Mouse (Mus musculus) neural tube, embryonic 15.5 days (tissue): ENCODE measurements at regions not wholly inside any gene's neighbourhood (a gene's known extent, or its start where the extent isn't known, plus 50 kb on each side); places are given as distances from the start of the nearest gene placed in this dataset.

ENCODE experiments used
- ATAC-seq: fragments of 200-750 bp; cut with Nextera tagmentation; 2 replicates; pipeline ENCODE4 v1.8.0; 2017; ENCODE audit warnings: mild to moderate bottlenecking, moderate TSS enrichment, moderate library complexity; ENCODE audit not compliant: low FRiP score
- H3K27ac ChIP-seq: fragments of 300-500 bp; sonication (generic); replicated peaks from 2 replicates; pipeline ENCODE4 v1.5.1; 2015; ENCODE audit warnings: mild to moderate bottlenecking, inconsistent platforms
- H3K27me3 ChIP-seq: fragments of 300-500 bp; sonication (generic); replicated peaks from 2 replicates; pipeline ENCODE4 v1.6.1; 2015; ENCODE audit warnings: inconsistent platforms
- H3K36me3 ChIP-seq: fragments of 300-500 bp; sonication (generic); 2 replicates; pipeline ENCODE4 v1.6.1; 2015; ENCODE audit warnings: inconsistent platforms
- H3K4me1 ChIP-seq: fragments of 300-500 bp; sonication (generic); 2 replicates; pipeline ENCODE4 v1.6.1; 2015; ENCODE audit warnings: inconsistent platforms
- H3K4me2 ChIP-seq: fragments of 300-500 bp; sonication (generic); 2 replicates; pipeline ENCODE4 v1.6.1; 2015; ENCODE audit warnings: inconsistent platforms, mild to moderate bottlenecking, moderate library complexity
- H3K4me3 ChIP-seq: fragments of 300-500 bp; sonication (generic); replicated peaks from 2 replicates; pipeline ENCODE4 v1.5.1; 2015; ENCODE audit warnings: mild to moderate bottlenecking, inconsistent platforms
- H3K9ac ChIP-seq: fragments of 300-500 bp; sonication (generic); replicated peaks from 2 replicates; pipeline ENCODE4 v1.6.1; 2015; ENCODE audit warnings: mild to moderate bottlenecking, inconsistent platforms
- H3K9me3 ChIP-seq: fragments of 300-500 bp; sonication (generic); replicated peaks from 2 replicates; pipeline ENCODE4 v1.6.1; 2016; ENCODE audit warnings: inconsistent platforms
- WGBS: fragments of 180-500 bp; shearing (Covaris S2); methylation state at CpG from one replicate; pipeline ENCODE4 v1.1.7; 2015; ENCODE audit warnings: mixed read lengths; 5-methylcytosine and 5-hydroxymethylcytosine counted together

GRCm38 (mm10) chr9:84253022-84253991, 328.4 kb downstream of the Bckdhb start:
- H3K9me3 ChIP-seq = no peaks in the 10 kb centered on the region
- no peak overlapping the region for H3K4me2 ChIP-seq
- no peak overlapping the region for H3K9ac ChIP-seq
- no peaks in the 10 kb centered on the region for H3K27me3 ChIP-seq
- no peak overlapping the region for H3K27ac ChIP-seq
- ATAC-seq = peak; percentile 81
- H3K4me3 ChIP-seq = no peak overlapping the region
- H3K4me1 ChIP-seq = peaks cover 10% of the 10 kb centered on the region; the same call in 1 of the 2 replicates
- no peaks in the 10 kb centered on the region for H3K36me3 ChIP-seq
- WGBS = 20% methylated on average over 7 of the region's 7 CpGs

GRCm38 (mm10) chr9:84258488-84258887, 333.5 kb downstream of the Bckdhb start:
- H3K27ac ChIP-seq = no peak overlapping the region
- H3K4me2 ChIP-seq = no peak overlapping the region
- no peak overlapping the region for H3K4me3 ChIP-seq
- H3K36me3 ChIP-seq = no peaks in the 10 kb centered on the region
- no peak overlapping the region for H3K9ac ChIP-seq
- WGBS = 89% methylated on average over 1 of the region's 1 CpGs
- no peak for ATAC-seq
- 0 out of 2 replicates have a peak, but pooled peaks cover 2% of the 10 kb centered on the region for H3K4me1 ChIP-seq
- no peaks in the 10 kb centered on the region for H3K9me3 ChIP-seq
- no peaks in the 10 kb centered on the region for H3K27me3 ChIP-seq

GRCm38 (mm10) chr9:84259751-84260150, 334.8 kb downstream of the Bckdhb start:
- no peaks in the 10 kb centered on the region for H3K27me3 ChIP-seq
- H3K9ac ChIP-seq = no peak overlapping the region
- H3K4me3 ChIP-seq = no peak overlapping the region
- no peak overlapping the region for H3K4me2 ChIP-seq
- H3K36me3 ChIP-seq = no peaks in the 10 kb centered on the region
- no peak overlapping the region for H3K27ac ChIP-seq
- no peak for ATAC-seq
- H3K4me1 ChIP-seq = no peaks in the 10 kb centered on the region
- H3K9me3 ChIP-seq = no peaks in the 10 kb centered on the region

GRCm38 (mm10) chr9:84262151-84262550, 337.2 kb downstream of the Bckdhb start:
- Histone ChIP-seq H3K27me3 (no peaks in the 10 kb centered on the region), H3K9me3 (no peaks in the 10 kb centered on the region), H3K36me3 (no peaks in the 10 kb centered on the region), H3K27ac (no peak overlapping the region), H3K4me2 (no peak overlapping the region), H3K4me1 (no peaks in the 10 kb centered on the region), H3K4me3 (no peak overlapping the region), H3K9ac (no peak overlapping the region)
- ATAC-seq = no peak
- WGBS = 62% methylated on average over 5 of the region's 5 CpGs

- H3K9me3 ChIP-seq = no peaks in the 10 kb centered on the region
- H3K4me3 ChIP-seq = no peak overlapping the region
- H3K4me2 ChIP-seq = no peak overlapping the region
- no peaks in the 10 kb centered on the region for H3K4me1 ChIP-seq
- WGBS = 87% methylated on average over 7 of the region's 7 CpGs
- no peak for ATAC-seq
- H3K36me3 ChIP-seq = no peaks in the 10 kb centered on the region
- no peak overlapping the region for H3K27ac ChIP-seq
- no peak overlapping the region for H3K9ac ChIP-seq
- H3K27me3 ChIP-seq = no peaks in the 10 kb centered on the region
These were observed 342.0 kb downstream of the Bckdhb start for GRCm38 (mm10) chr9:84266974-84267373.

GRCm38 (mm10) chr9:84274608-84275007, 349.7 kb downstream of the Bckdhb start:
- peaks cover 3% of the 10 kb centered on the region; the same call in 1 of the 2 replicates for H3K4me1 ChIP-seq
- no peak for ATAC-seq
- H3K9ac ChIP-seq = no peak overlapping the region
- H3K9me3 ChIP-seq = no peaks in the 10 kb centered on the region
- WGBS = 50% methylated on average over 3 of the region's 3 CpGs
- no peaks in the 10 kb centered on the region for H3K36me3 ChIP-seq
- H3K27ac ChIP-seq = no peak overlapping the region
- no peak overlapping the region for H3K4me3 ChIP-seq
- no peak overlapping the region for H3K4me2 ChIP-seq
- H3K27me3 ChIP-seq = no peaks in the 10 kb centered on the region

GRCm38 (mm10) chr9:84278295-84278694, 353.4 kb downstream of the Bckdhb start:
- Histone ChIP-seq H3K4me1 (peaks cover 3% of the 10 kb centered on the region; the same call in 1 of the 2 replicates), H3K27me3 (no peaks in the 10 kb centered on the region), H3K4me2 (no peak overlapping the region), H3K9me3 (no peaks in the 10 kb centered on the region), H3K9ac (no peak overlapping the region), H3K4me3 (no peak overlapping the region), H3K27ac (no peak overlapping the region), H3K36me3 (no peaks in the 10 kb centered on the region)
- WGBS = 40% methylated on average over 4 of the region's 4 CpGs
- no peak for ATAC-seq

GRCm38 (mm10) chr9:84278731-84279130, 353.8 kb downstream of the Bckdhb start:
- no peaks in the 10 kb centered on the region for H3K9me3 ChIP-seq
- H3K27ac ChIP-seq = no peak overlapping the region; the same call in 1 of the 2 replicates
- no peak overlapping the region for H3K4me3 ChIP-seq
- H3K9ac ChIP-seq = no peak overlapping the region
- WGBS = 9% methylated on average over 1 of the region's 1 CpGs
- no peak overlapping the region for H3K4me2 ChIP-seq
- H3K27me3 ChIP-seq = no peaks in the 10 kb centered on the region
- H3K36me3 ChIP-seq = no peaks in the 10 kb centered on the region
- H3K4me1 ChIP-seq = peaks cover 3% of the 10 kb centered on the region; the same call in 1 of the 2 replicates
- no peak for ATAC-seq

GRCm38 (mm10) chr9:84280898-84281297, 356.0 kb downstream of the Bckdhb start:
- no peak overlapping the region for H3K4me2 ChIP-seq
- H3K27me3 ChIP-seq = no peaks in the 10 kb centered on the region
- H3K9ac ChIP-seq = no peak overlapping the region
- ATAC-seq = no peak
- H3K27ac ChIP-seq = no peak overlapping the region
- peaks cover 3% of the 10 kb centered on the region; the same call in 1 of the 2 replicates for H3K4me1 ChIP-seq
- no peaks in the 10 kb centered on the region for H3K36me3 ChIP-seq
- WGBS = 97% methylated on average over 4 of the region's 4 CpGs
- no peaks in the 10 kb centered on the region for H3K9me3 ChIP-seq
- no peak overlapping the region for H3K4me3 ChIP-seq

GRCm38 (mm10) chr9:84281610-84282009, 356.7 kb downstream of the Bckdhb start:
- H3K4me2 ChIP-seq = no peak overlapping the region

GRCm38 (mm10) chr9:84283296-84283695, 358.4 kb downstream of the Bckdhb start:
- Histone ChIP-seq H3K27ac (no peak overlapping the region), H3K9ac (no peak overlapping the region), H3K4me1 (peaks cover 3% of the 10 kb centered on the region; the same call in 1 of the 2 replicates), H3K36me3 (no peaks in the 10 kb centered on the region), H3K27me3 (no peaks in the 10 kb centered on the region), H3K9me3 (no peaks in the 10 kb centered on the region), H3K4me3 (no peak overlapping the region), H3K4me2 (no peak overlapping the region)
- 80% methylated on average over 6 of the region's 6 CpGs for WGBS
- ATAC-seq = no peak

More at GRCm38 (mm10) chr9:84281610-84282009, 356.7 kb downstream of the Bckdhb start:
- H3K9ac ChIP-seq = no peak overlapping the region
- H3K4me3 ChIP-seq = no peak overlapping the region
- 56% methylated on average over 3 of the region's 3 CpGs for WGBS
- H3K9me3 ChIP-seq = no peaks in the 10 kb centered on the region
- peak; percentile 55; the same call in 1 of the 2 replicates for ATAC-seq
- no peak overlapping the region; the same call in 1 of the 2 replicates for H3K27ac ChIP-seq
- peaks cover 3% of the 10 kb centered on the region; the same call in 1 of the 2 replicates for H3K4me1 ChIP-seq
- no peaks in the 10 kb centered on the region for H3K27me3 ChIP-seq
- H3K36me3 ChIP-seq = no peaks in the 10 kb centered on the region

GRCm38 (mm10) chr9:84285604-84286003, 360.7 kb downstream of the Bckdhb start:
- WGBS = 15% methylated on average over 4 of the region's 4 CpGs
- H3K4me3 ChIP-seq = no peak overlapping the region
- H3K9me3 ChIP-seq = no peaks in the 10 kb centered on the region
- H3K36me3 ChIP-seq = no peaks in the 10 kb centered on the region
- no peaks in the 10 kb centered on the region for H3K27me3 ChIP-seq
- no peak overlapping the region for H3K9ac ChIP-seq
- H3K4me1 ChIP-seq = no peaks in the 10 kb centered on the region
- ATAC-seq = no peak
- no peak overlapping the region for H3K27ac ChIP-seq
- no peak overlapping the region for H3K4me2 ChIP-seq
